Mouse (Mus musculus): Measurements from ENCODE around the gene Tnfaip8l2.
A peak's percentile ranks its signal among the peaks of the same experiment; 100 is the strongest.
"Not testable (repeated sequence)": the region's sequence is repeated elsewhere in the genome, so short reads cannot be mapped to it uniquely, and the experiment has no call there.

Gene Tnfaip8l2

GRCm38 (mm10) chr3:95159987-95160963, 18.1 kb upstream of the Tnfaip8l2 start, which contains the start of gene Sema6c:
TSS of gene Sema6c (plus strand) at chr3:95160457.
- DNase-seq, result peak; percentile 88

- no peak for DNase-seq
Observed at GRCm38 (mm10) chr3:95159511-95159986, 17.4 kb upstream of the Tnfaip8l2 start.

GRCm38 (mm10) chr3:95153874-95154273, 11.7 kb upstream of the Tnfaip8l2 start:
- peak; percentile 54 for DNase-seq

- no peak for DNase-seq
Observed at GRCm38 (mm10) chr3:95147924-95148323, 5.8 kb upstream of the Tnfaip8l2 start.

GRCm38 (mm10) chr3:95142617-95143011, 454 bp upstream of the Tnfaip8l2 start:
- peak; percentile 92 for DNase-seq

- DNase-seq, result no peak
Observed at GRCm38 (mm10) chr3:95141474-95141873, 686 bp downstream of the Tnfaip8l2 start.

GRCm38 (mm10) chr3:95140795-95141194, 1.4 kb downstream of the Tnfaip8l2 start:
- DNase-seq, result no peak

- no peak for DNase-seq
Observed at GRCm38 (mm10) chr3:95140289-95140595, 1.9 kb downstream of the Tnfaip8l2 start.

GRCm38 (mm10) chr3:95139586-95140288, 2.4 kb downstream of the Tnfaip8l2 start:
- DNase-seq, result no peak

GRCm38 (mm10) chr3:95136336-95136735, 5.8 kb downstream of the Tnfaip8l2 start:
- no peak for DNase-seq

- no peak for DNase-seq
Observed at GRCm38 (mm10) chr3:95135433-95136052, 6.6 kb downstream of the Tnfaip8l2 start.

- peak; percentile 74 for DNase-seq
Observed at GRCm38 (mm10) chr3:95135023-95135422, 7.1 kb downstream of the Tnfaip8l2 start.

GRCm38 (mm10) chr3:95134133-95134532, 8.0 kb downstream of the Tnfaip8l2 start:
- not testable (repeated sequence) for DNase-seq

- peak; percentile 88 for DNase-seq
Observed at GRCm38 (mm10) chr3:95133680-95134101, 8.5 kb downstream of the Tnfaip8l2 start, which contains the start of the genes Scnm1 and Lysmd1. TSS of gene Scnm1 (minus strand) at chr3:95134011. TSS of gene Lysmd1 (plus strand) at chr3:95134088.

GRCm38 (mm10) chr3:95133176-95133575, 9.0 kb downstream of the Tnfaip8l2 start:
- no peak for DNase-seq

GRCm38 (mm10) chr3:95132389-95132788, 9.8 kb downstream of the Tnfaip8l2 start:
- DNase-seq, result not testable (repeated sequence)

- DNase-seq, result no peak
Observed at GRCm38 (mm10) chr3:95130081-95130480, 12.1 kb downstream of the Tnfaip8l2 start.

GRCm38 (mm10) chr3:95129226-95129651, 12.9 kb downstream of the Tnfaip8l2 start:
- DNase-seq, result no peak

- DNase-seq, result peak; percentile 75
Observed at GRCm38 (mm10) chr3:95124972-95125371, 17.2 kb downstream of the Tnfaip8l2 start.

- no peak for DNase-seq
Observed at GRCm38 (mm10) chr3:95124246-95124645, 17.9 kb downstream of the Tnfaip8l2 start, which contains the start of gene Tmod4. TSS of gene Tmod4 (plus strand) at chr3:95124476.

- no peak for DNase-seq
Observed at GRCm38 (mm10) chr3:95121580-95121979, 20.6 kb downstream of the Tnfaip8l2 start.

GRCm38 (mm10) chr3:95117751-95118150, 24.4 kb downstream of the Tnfaip8l2 start:
- DNase-seq, result no peak

GRCm38 (mm10) chr3:95112760-95113159, 29.4 kb downstream of the Tnfaip8l2 start:
- no peak for DNase-seq

All from lung, postnatal 14 days (tissue).